Mouse (Mus musculus) Patski (cell line): ENCODE measurements at regions not wholly inside any gene's neighbourhood (a gene's known extent, or its start where the extent isn't known, plus 50 kb on each side); places are given as distances from the start of the nearest gene placed in this dataset.

ENCODE experiments used
- ATAC-seq: fragments of 100-300 bp; one replicate; pipeline ENCODE4 v1.8.0; 2021
- CTCF ChIA-PET: fragments of 350-600 bp; sonication (Branson Sonifier 250); formaldehyde crosslinking; loops from one replicate; lab custom pipeline; 2022; ENCODE audit warnings: inconsistent platforms; lab: Charles Lee
- POLR2A ChIA-PET: fragments of 350-600 bp; sonication (Branson Sonifier 250); formaldehyde crosslinking; loops from one replicate; lab custom pipeline; 2022; ENCODE audit warnings: antibody characterized with exemption, inconsistent platforms; lab: Charles Lee
- DNase-seq: peaks from one replicate; pipeline ENCODE4 v3.0.0-alpha.2; 2011; ENCODE audit warnings: low read depth, low spot score
- H3K27me3 ChIP-seq: fragments of 371-371 bp; one replicate; pipeline ENCODE4 v1.5.1; 2021
- CTCF ChIP-seq: fragments of 100-300 bp; IDR thresholded peaks from one replicate; pipeline ENCODE4 v1.5.1; 2021
- in situ Hi-C: fragments of 300-500 bp; cut with MboI; formaldehyde crosslinking; loops from 3 replicates; pipeline ENCODE4 v1.11.1; 2018; ENCODE audit warnings: low pct_unique_long_range_greater_than_20kb, mixed read lengths

DNA sequence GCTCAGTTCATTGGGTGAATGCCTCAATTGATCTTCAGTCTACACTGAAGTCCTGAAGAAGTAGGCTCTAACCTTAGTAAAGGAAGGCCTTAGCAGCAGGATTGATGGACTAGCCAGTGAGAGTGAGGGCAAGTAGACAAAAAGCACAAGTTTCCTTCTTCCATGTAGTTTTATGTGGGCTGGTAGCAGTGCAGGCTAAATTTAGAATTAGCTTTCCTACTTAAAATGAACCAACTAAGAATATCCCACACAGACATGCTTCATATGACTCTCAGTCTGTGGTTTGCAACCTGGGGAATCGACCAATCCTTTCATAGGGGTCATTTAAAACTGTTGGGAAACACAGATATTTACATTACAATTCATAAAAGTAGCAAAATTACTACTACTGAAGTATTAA lies 922.2 kb upstream of the Got2 start:
- POLR2A ChIA-PET, result no interaction called here

More for the DNA sequence above, 922.2 kb upstream of the Got2 start:
- TF ChIP-seq CTCF, result no peak
- in situ Hi-C loops, result no loop called here
- DNase-seq (no peak), ATAC-seq (no peak)
- CTCF ChIA-PET, result no interaction called here
- no peaks in the 10 kb centered on the region for H3K27me3 ChIP-seq
